Mouse (Mus musculus): ENCODE measurements at regions not wholly inside any gene's neighbourhood (a gene's known extent, or its start where the extent isn't known, plus 50 kb on each side); places are given as distances from the start of the nearest gene placed in this dataset.

DNA sequence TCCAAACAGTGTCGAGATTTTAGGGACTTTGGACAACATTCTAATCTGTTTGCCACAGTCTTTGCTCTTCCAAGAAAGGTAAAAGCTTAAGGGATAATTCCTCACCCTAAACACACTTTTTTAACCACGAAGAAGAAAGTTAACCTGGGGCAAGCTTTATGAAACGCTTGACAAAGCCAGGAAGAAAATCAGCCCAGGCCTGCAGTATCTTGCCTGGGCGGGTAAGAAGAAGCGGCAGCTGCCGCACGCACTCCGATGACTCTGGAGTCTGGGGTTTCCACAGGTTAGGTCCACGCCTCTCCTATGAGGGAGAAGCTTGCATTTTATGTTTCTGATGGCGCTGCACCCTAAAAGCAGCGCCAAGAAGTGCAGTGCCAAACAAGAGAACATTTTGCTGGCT, 383.2 kb downstream of the Wdr11 start:
- no peak overlapping the region for H3K4me3 ChIP-seq (replicated peaks in 1 of 3; ENCODE audit: low read depth in 2 of 3, low read length in 2 of 3, poor library complexity in 1 of 3)
- no peak overlapping the region for H3K9ac ChIP-seq (ENCODE audit: insufficient read depth, low read depth)
- dilution Hi-C loops (cut with MboI; ENCODE audit: extremely low pct_ligation_motif_present, extremely low pct_unique_long_range_greater_than_20kb, low sequenced_read_pairs) (no loop called here), in situ Hi-C loops (cut with MboI; ENCODE audit: low pct_ligation_motif_present, low pct_unique_long_range_greater_than_20kb, low sequenced_read_pairs) (no loop called here)
- H3K79me2 ChIP-seq (replicated peaks; ENCODE audit: control insufficient read depth, extremely low read depth, insufficient read depth, poor library complexity, severe bottlenecking), result no peaks in the 10 kb centered on the region
- peaks cover 66% of the 10 kb centered on the region for H3K27me3 ChIP-seq (replicated peaks)
- H3K36me3 ChIP-seq (replicated peaks in 1 of 2; ENCODE audit: control insufficient read depth in 1 of 2, insufficient read depth in 1 of 2, low read length in 1 of 2), result no peaks in the 10 kb centered on the region
- TF ChIP-seq MXI1 (IDR thresholded peaks at IDR 0.05; ENCODE audit: low read depth, low read length) (no peak), MEF2A (IDR thresholded peaks at IDR 0.05; ENCODE audit: borderline replicate concordance, low read depth, low read length) (no peak), NRF1 (IDR thresholded peaks at IDR 0.05; ENCODE audit: low read depth, low read length) (no peak)
- no peak overlapping the region for H3K4me2 ChIP-seq (ENCODE audit: insufficient read depth, low read depth, poor library complexity, severe bottlenecking)
- no peaks in the 10 kb centered on the region for H3K4me1 ChIP-seq (ENCODE audit: control insufficient read depth in 1 of 2, insufficient read depth in 2 of 2)
- DNase-seq (ENCODE audit: extremely low read depth), result no peak
- H3K27ac ChIP-seq (ENCODE audit: insufficient read depth, low read depth), result no peak overlapping the region
- H3K9me3 ChIP-seq (replicated peaks; ENCODE audit: low read length), result no peaks in the 10 kb centered on the region

DNA sequence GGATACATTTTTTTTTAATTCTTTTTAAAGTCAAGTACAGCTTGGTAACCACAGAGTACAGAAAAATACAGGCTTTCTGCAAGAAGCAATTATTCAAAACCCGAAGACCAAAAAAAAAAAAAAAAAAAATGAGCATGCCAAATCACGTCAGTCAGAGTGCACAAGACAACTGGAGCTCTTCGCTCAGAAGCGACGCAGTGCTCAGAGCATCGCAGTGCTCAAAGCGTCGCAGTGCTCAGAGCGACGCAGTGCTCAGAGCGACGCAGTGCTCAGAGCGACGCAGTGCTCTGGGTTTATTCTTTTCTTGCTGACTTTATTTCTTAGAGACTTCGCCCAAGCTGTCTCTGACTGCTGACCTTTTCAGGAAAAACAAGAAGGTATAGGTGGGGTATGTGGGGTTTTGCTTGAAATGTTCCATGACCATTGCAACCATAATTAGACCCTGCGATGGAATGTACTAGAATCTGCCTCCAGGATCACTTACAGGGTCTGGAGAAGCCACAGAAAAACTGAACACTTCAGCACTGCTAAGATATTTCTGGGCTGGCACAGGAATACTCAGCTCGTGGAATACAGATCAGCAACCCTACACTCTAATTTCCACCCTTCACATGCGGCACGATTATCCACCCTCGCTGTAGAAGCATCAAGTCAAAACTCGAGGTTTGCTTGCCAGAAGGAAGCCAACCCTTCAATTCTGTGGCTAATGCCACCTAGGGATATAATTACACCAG, 384.3 kb downstream of the Wdr11 start:
- in situ Hi-C loops (cut with MboI; ENCODE audit: low pct_ligation_motif_present, low pct_unique_long_range_greater_than_20kb, low sequenced_read_pairs) (no loop called here), dilution Hi-C loops (cut with MboI; ENCODE audit: extremely low pct_ligation_motif_present, extremely low pct_unique_long_range_greater_than_20kb, low sequenced_read_pairs) (no loop called here)
- H3K36me3 ChIP-seq (replicated peaks in 1 of 2; ENCODE audit: control insufficient read depth in 1 of 2, insufficient read depth in 1 of 2, low read length in 1 of 2), result no peaks in the 10 kb centered on the region
- H3K9me3 ChIP-seq (replicated peaks; ENCODE audit: low read length), result no peaks in the 10 kb centered on the region
- no peak overlapping the region for H3K4me2 ChIP-seq (ENCODE audit: insufficient read depth, low read depth, poor library complexity, severe bottlenecking)
- H3K27ac ChIP-seq (ENCODE audit: insufficient read depth, low read depth), result no peak overlapping the region
- no peak for TF ChIP-seq JUN (IDR thresholded peaks at IDR 0.05; ENCODE audit: insufficient read depth, low read depth, low read length)
- TF ChIP-seq CTCF (conservative IDR thresholded peaks at IDR 0.05 in 1 of 2, IDR thresholded peaks at IDR 0.05 in 1 of 2; ENCODE audit: low read depth in 2 of 2, low read length in 2 of 2), result no peak
- no peak for TF ChIP-seq MAFK (IDR thresholded peaks at IDR 0.05; ENCODE audit: insufficient replicate concordance, low read length)
- TF ChIP-seq UBTF (IDR thresholded peaks at IDR 0.05; ENCODE audit: low read depth, low read length), result no peak
- TF ChIP-seq MXI1 (IDR thresholded peaks at IDR 0.05; ENCODE audit: low read depth, low read length), result no peak
- no peak for TF ChIP-seq ETS1 (conservative IDR thresholded peaks at IDR 0.05; ENCODE audit: low read depth, low read length)
- TF ChIP-seq MAX (IDR thresholded peaks at IDR 0.05; ENCODE audit: low read length), result no peak
- TF ChIP-seq HCFC1 (IDR thresholded peaks at IDR 0.05; ENCODE audit: low read depth, low read length), result no peak
- no peak for TF ChIP-seq GABPA (IDR thresholded peaks at IDR 0.05; ENCODE audit: insufficient replicate concordance, low read depth, low read length)
- TF ChIP-seq BHLHE40 (IDR thresholded peaks at IDR 0.05; ENCODE audit: low read depth, low read length), result no peak
- TF ChIP-seq ZNF384 (IDR thresholded peaks at IDR 0.05; ENCODE audit: low read depth, low read length), result no peak
- no peak overlapping the region for H3K4me3 ChIP-seq (replicated peaks in 1 of 3; ENCODE audit: low read depth in 2 of 3, low read length in 2 of 3, poor library complexity in 1 of 3)
- no peak overlapping the region for H3K9ac ChIP-seq (ENCODE audit: insufficient read depth, low read depth)
- H3K27me3 ChIP-seq (replicated peaks), result peaks cover 67% of the 10 kb centered on the region
- no peaks in the 10 kb centered on the region for H3K79me2 ChIP-seq (replicated peaks; ENCODE audit: control insufficient read depth, extremely low read depth, insufficient read depth, poor library complexity, severe bottlenecking)
- no peak for DNase-seq (ENCODE audit: extremely low read depth)
- no peaks in the 10 kb centered on the region for H3K4me1 ChIP-seq (ENCODE audit: control insufficient read depth in 1 of 2, insufficient read depth in 2 of 2)

All from CH12.LX (cell line).